Mouse (Mus musculus) splenic B cell, adult 2 months (primary cell): ENCODE data around the gene Gpr180.
"Not testable (repeated sequence)": the region's sequence is repeated elsewhere in the genome, so short reads cannot be mapped to it uniquely, and the experiment has no call there.

Source experiments
- DNase-seq: peaks from one replicate; pipeline ENCODE4 v3.0.0-alpha.2; 2011; ENCODE audit warnings: low read depth, low spot score
- H3K27me3 ChIP-seq: 2 replicates; pipeline ENCODE4 v1.6.1; 2012; ENCODE audit warnings: mild to moderate bottlenecking, low read length, moderate library complexity, mixed read lengths; ENCODE audit not compliant: control insufficient read depth, poor library complexity, insufficient read depth, severe bottlenecking
- H3K36me3 ChIP-seq: 2 replicates; pipeline ENCODE4 v1.6.1; 2012; ENCODE audit warnings: mild to moderate bottlenecking, low read length, moderate library complexity, mixed read lengths; ENCODE audit not compliant: control insufficient read depth, poor library complexity, insufficient read depth, severe bottlenecking

Gene Gpr180

GRCm38 (mm10) chr14:118137487-118137886 is 529 bp downstream of the Gpr180 start:
- H3K36me3 ChIP-seq: no peaks in the 10 kb centered on the region
- H3K27me3 ChIP-seq: no peaks in the 10 kb centered on the region
- no peak for DNase-seq

DNA sequence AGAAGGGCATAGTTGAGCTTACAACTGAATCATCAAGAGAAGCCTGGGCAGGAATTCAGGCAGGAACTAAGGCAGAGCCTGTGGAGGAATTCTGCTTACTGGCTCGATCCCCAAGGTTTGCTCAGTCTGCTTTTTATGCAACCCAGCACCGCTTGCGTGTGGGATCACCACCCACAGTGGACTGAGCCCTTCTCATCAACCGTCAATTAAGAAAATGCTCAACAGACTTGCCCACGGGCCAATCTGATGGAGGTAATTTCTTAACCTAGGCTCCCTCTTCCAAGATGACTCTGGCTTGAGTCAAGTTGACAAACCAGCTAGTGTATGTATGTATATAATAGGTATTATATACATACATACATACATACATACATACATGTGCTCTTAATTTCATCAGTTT is 5.3 kb downstream of the Gpr180 start:
- Histone ChIP-seq H3K27me3 (no peaks in the 10 kb centered on the region), H3K36me3 (no peaks in the 10 kb centered on the region)
- no peak for DNase-seq

GRCm38 (mm10) chr14:118148046-118148445 is 11.1 kb downstream of the Gpr180 start:
- H3K27me3 ChIP-seq: no peaks in the 10 kb centered on the region
- no peak for DNase-seq
- H3K36me3 ChIP-seq: 0 out of 2 replicates have a peak, but pooled peaks cover 2% of the 10 kb centered on the region

DNA sequence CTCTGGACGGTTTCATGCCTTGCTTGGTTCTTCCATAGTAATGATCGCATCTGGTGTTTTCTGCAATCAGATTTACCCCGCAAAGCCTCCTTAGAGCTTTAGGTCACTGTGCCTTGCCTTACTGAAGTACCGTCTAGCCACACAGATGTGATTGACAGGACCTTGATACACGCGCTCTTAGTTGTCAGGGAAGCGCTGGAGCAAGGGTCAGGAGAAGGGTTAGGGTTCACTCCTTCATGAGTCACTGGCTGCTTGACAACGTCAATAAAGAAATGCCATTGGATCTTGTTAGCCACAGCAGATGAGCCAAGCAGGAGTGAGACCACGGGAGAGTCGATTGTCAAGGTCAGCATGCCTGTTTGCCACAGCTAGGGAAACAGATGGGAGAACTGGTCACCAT is 11.6 kb downstream of the Gpr180 start:
- no peak for DNase-seq
- H3K36me3 ChIP-seq: 0 out of 2 replicates have a peak, but pooled peaks cover 2% of the 10 kb centered on the region
- H3K27me3 ChIP-seq: no peaks in the 10 kb centered on the region

DNA sequence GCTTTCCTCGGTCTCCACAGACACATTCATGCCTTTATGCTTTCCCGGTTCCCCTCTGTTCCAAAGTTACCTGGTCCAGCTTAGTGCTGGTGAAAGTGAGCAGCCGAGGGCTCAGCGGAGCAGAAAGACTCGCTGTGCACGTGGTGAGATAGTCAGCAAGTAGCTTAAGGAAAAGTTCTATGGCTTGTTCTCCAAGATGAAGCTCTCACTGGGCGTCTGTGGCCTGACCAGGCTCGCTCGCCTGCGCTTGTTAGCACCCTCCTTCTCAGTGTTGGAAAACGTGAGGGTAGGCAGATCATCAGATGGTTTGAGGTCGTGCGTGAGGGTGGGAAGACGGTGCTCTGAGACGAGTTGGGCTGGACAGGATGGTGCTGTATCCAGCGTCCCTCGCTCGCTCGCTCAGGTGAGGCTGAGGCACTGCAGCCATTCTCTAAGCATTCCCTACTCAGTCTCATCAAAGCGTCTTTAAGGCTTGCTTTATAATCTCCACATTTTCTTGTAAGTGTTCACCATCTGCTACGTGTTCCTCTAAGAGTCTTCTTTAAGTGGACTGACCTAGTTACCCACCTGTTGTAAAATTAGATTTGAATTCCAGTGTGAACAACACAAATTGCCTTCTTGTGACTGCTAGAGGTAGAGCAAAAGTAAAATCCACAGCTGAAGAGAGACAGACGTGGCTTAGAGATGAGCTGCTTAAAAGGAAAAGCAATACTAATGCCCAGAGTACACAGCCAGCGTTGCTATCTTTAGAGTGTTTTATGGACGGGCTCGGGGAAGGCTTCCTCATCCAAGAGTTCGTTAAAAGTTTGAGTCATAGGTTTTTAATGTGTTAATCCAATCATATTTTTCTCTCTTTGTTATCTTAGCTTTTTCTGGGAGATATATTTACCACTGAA is 13.9 kb downstream of the Gpr180 start:
- no peak for DNase-seq
- Histone ChIP-seq H3K36me3 (peaks cover 5% of the 10 kb centered on the region; the same call in 1 of the 2 replicates), H3K27me3 (no peaks in the 10 kb centered on the region)

DNA sequence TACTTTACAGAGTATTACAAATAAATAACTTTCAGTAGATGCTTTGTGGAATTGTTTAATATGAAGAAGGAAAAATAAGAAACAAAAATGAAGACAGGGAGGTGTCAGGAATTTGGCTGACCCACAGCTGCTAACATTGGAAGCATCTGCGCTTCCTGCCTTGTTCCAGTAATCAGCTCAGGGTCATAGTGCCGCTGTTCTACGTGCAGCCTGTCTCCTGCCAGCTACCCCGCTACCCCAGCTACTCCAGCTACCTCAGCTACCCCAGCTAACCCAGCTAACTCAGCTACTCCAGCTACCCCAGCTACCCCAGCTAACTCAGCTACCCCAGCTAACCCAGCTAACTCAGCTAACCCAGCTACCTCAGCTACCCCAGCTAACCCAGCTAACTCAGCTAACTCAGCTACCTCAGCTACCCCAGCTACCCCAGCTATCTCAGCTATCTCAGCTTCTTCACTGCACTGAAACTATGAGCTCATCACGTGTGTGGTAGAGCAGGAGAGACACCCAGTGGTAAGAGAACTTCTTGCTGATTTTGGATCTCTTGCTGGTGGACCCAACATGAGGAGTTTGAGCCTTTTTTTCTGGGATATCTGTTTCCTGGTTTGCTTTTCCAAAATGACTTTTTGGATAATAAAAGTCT is 14.8 kb downstream of the Gpr180 start:
- peak; percentile 13 for DNase-seq
- no peaks in the 10 kb centered on the region for H3K27me3 ChIP-seq
- peaks cover 5% of the 10 kb centered on the region; the same call in 1 of the 2 replicates for H3K36me3 ChIP-seq

DNA sequence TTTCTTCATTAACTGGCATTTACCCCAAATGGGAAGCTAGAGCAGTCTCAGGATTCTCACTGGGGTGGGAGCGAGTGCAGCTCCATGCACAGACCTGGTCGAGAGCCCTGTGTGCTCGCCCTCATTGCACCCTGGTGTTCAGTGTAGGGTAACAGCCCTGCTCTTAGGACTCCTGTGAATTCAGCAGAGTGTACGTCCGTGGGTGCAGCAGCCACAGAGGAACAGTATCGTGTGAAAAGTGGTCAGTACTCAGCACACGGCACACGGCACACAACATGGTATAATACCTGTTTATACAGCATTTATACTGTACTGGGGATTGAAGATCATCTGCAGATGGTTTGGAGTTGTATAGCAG is 15.3 kb downstream of the Gpr180 start:
- Histone ChIP-seq H3K36me3 (peaks cover 5% of the 10 kb centered on the region; the same call in 1 of the 2 replicates), H3K27me3 (no peaks in the 10 kb centered on the region)
- no peak for DNase-seq

DNA sequence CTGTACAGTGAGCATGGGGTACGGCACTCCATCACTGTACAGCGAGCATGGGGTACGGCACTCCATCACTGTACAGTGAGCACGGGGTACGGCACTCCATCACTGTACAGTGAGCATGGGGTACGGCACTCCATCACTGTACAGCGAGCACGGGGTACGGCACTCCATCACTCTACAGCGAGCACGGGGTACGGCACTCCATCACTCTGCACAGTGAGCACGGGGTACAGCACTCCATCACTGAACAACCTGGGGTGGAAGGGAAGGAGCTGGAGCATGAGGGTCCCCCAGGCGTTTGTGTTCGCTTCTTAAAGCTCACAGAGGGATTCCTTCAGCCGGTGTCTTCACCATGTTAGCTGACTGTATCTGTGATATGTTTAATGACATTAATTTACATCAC is 19.1 kb downstream of the Gpr180 start:
- not testable (repeated sequence) for DNase-seq, H3K27me3 ChIP-seq, H3K36me3 ChIP-seq

- peaks cover 10% of the 10 kb centered on the region; the same call in 1 of the 2 replicates for H3K36me3 ChIP-seq
- no peak for DNase-seq
- H3K27me3 ChIP-seq: no peaks in the 10 kb centered on the region
Measured at GRCm38 (mm10) chr14:118156740-118157139, 19.8 kb downstream of the Gpr180 start.

- Histone ChIP-seq H3K27me3 (no peaks in the 10 kb centered on the region), H3K36me3 (peaks cover 10% of the 10 kb centered on the region; the same call in 1 of the 2 replicates)
- peak; percentile 64 for DNase-seq
Measured at GRCm38 (mm10) chr14:118157146-118157545, 20.2 kb downstream of the Gpr180 start.

GRCm38 (mm10) chr14:118161751-118162150 is 24.8 kb downstream of the Gpr180 start:
- peaks cover 8% of the 10 kb centered on the region; the same call in 1 of the 2 replicates for H3K36me3 ChIP-seq
- no peak for DNase-seq

GRCm38 (mm10) chr14:118162640-118163039 is 25.7 kb downstream of the Gpr180 start:
- DNase-seq: no peak
- Histone ChIP-seq H3K36me3 (peaks cover 8% of the 10 kb centered on the region; the same call in 1 of the 2 replicates), H3K27me3 (no peaks in the 10 kb centered on the region)

More at GRCm38 (mm10) chr14:118161751-118162150, 24.8 kb downstream of the Gpr180 start:
- no peaks in the 10 kb centered on the region for H3K27me3 ChIP-seq

DNA sequence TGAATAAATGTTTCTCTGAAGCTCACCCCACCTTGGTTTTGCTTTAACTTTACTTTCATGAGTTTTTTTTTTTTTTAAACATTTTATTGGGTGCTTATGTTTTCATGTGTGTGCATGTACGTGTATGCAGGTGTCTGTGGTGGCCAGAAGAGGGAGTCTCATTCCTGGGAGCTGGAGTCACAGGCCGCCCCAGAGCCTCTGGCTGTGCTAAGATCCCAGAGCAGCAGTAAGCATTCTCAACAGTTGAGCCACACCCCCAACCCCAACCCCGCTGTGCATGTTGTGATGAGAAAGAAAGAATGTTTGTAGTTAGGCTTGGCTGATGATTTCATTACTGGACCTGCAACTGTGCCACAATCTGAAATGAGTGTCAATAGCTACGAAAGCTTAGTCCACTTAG is 31.8 kb downstream of the Gpr180 start:
- no peak for DNase-seq
- no peaks in the 10 kb centered on the region; the same call in 1 of the 2 replicates for H3K36me3 ChIP-seq
- no peaks in the 10 kb centered on the region; the same call in 1 of the 2 replicates for H3K27me3 ChIP-seq

DNA sequence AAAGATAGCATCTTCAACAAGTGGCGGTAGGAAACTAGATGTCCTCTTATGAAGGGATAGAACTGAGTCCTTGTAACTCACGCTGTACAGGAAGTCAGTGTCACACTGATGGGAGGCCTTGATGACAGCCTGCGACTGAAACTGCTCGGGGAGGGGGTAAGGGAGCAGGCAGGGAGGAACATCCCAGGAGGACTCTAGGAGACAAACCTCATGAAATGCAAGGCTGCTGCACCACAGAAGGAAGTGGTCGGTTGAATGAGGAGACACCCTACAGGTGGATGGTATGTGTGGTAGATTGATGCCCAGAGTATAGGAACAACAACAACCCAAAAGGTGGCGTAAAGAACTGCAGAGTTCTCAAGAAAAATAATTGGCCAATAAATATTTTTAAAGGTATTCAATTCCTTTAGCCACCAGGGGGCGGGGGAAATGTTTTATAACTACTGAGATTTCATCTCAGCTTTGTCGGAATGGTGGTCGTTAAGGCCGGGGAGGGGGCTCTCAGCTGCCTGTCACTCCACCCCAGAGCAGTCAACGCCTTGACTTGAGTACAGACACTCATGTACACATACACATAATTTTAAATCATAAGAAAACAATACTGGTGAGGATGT is 36.7 kb downstream of the Gpr180 start:
- DNase-seq: no peak
- no peaks in the 10 kb centered on the region; the same call in 1 of the 2 replicates for H3K36me3 ChIP-seq

More for the DNA sequence above, 36.7 kb downstream of the Gpr180 start:
- H3K27me3 ChIP-seq: no peaks in the 10 kb centered on the region; the same call in 1 of the 2 replicates
